Mouse (Mus musculus): ENCODE results near the gene Arhgap8.

DNA sequence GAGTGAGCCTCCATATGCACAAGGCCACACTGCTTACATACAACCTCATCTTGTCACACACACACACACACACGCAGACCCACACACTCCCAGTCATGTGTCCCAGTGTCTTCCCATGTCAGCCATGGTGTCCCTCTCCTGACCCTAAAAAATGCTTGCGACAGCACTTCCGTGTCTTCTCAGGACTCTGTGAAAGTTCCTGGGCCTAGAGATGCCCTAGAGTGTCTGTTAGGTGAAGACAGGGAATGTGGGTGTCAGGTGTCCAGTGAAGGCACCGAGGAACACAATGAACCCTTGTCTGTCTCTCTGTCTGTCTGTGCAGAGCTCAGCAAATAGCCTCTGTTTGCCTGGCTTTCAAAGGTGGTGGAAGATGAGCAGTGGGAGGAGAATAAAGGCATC is 49.2 kb upstream of the Arhgap8 start:
- no peak for TF ChIP-seq USF2 (conservative IDR thresholded peaks at IDR 0.05; ENCODE audit: low read depth, low read length)
- TF ChIP-seq CTCF (conservative IDR thresholded peaks at IDR 0.05 in 1 of 2, IDR thresholded peaks at IDR 0.05 in 1 of 2; ENCODE audit: low read depth in 2 of 2, low read length in 2 of 2), result no peak
- no peak for TF ChIP-seq USF1 (IDR thresholded peaks at IDR 0.05; ENCODE audit: low read depth, low read length)
- no peak for TF ChIP-seq NELFE (IDR thresholded peaks at IDR 0.05; ENCODE audit: low read depth, low read length)
- no peak for TF ChIP-seq POLR2A (IDR thresholded peaks at IDR 0.05; ENCODE audit: low read depth, low read length)
